Mouse (Mus musculus) intestine, embryonic 16.5 days (tissue): Measurements from ENCODE around the gene Gstcd. TPM values are rescaled to one million over a fixed set of nuclear protein-coding genes. Genes with fewer than 3 reads are reported as not detected.

Experiments
- ATAC-seq: fragments of 200-750 bp; cut with Nextera tagmentation; 2 replicates; pipeline ENCODE4 v1.8.0; 2017; ENCODE audit warnings: moderate TSS enrichment, moderate library complexity
- H3K27ac ChIP-seq: fragments of 300-500 bp; sonication (generic); 2 replicates; pipeline ENCODE4 v1.5.1; 2014; ENCODE audit warnings: mild to moderate bottlenecking, low read length
- H3K27me3 ChIP-seq: fragments of 300-500 bp; sonication (generic); replicated peaks from 2 replicates; pipeline ENCODE4 v1.6.1; 2014; ENCODE audit warnings: low read length, control low read depth, mixed read lengths; ENCODE audit not compliant: control insufficient read depth, insufficient read depth
- H3K36me3 ChIP-seq: fragments of 300-500 bp; sonication (generic); 2 replicates; pipeline ENCODE4 v1.6.1; 2014; ENCODE audit warnings: low read length, control low read depth; ENCODE audit not compliant: control insufficient read depth, insufficient read depth
- H3K4me1 ChIP-seq: fragments of 300-500 bp; sonication (generic); 2 replicates; pipeline ENCODE4 v1.6.1; 2014; ENCODE audit warnings: low read length, control low read depth, mixed read lengths; ENCODE audit not compliant: control insufficient read depth, insufficient read depth
- H3K4me2 ChIP-seq: fragments of 300-500 bp; sonication (generic); 2 replicates; pipeline ENCODE4 v1.6.1; 2014; ENCODE audit warnings: low read depth, low read length, control low read depth
- H3K4me3 ChIP-seq: fragments of 300-500 bp; sonication (generic); 2 replicates; pipeline ENCODE4 v1.5.1; 2014; ENCODE audit warnings: mild to moderate bottlenecking, low read length
- H3K9ac ChIP-seq: fragments of 300-500 bp; sonication (generic); 2 replicates; pipeline ENCODE4 v1.6.1; 2014; ENCODE audit warnings: low read depth, low read length
- H3K9me3 ChIP-seq: fragments of 300-500 bp; sonication (generic); 2 replicates; pipeline ENCODE4 v1.6.1; 2016; ENCODE audit warnings: low read length, control low read depth; ENCODE audit not compliant: control insufficient read depth
- WGBS: fragments of 180-500 bp; shearing (Covaris S2); extraction: QIAGEN DNeasy Blood & Tissue Kit; methylation state at CpG from one replicate; pipeline ENCODE4 v1.1.7; 2014; 5-methylcytosine and 5-hydroxymethylcytosine counted together
- polyA plus RNA-seq: library from polyadenylated mRNA; unstranded; fragments of >200 nt; fragmentation: Nextera tagmentation; extraction: Ambion mirVana; gene quantifications from 2 replicates; pipeline ENCODE4 v1.2.1, GENCODE M21; 2015

Gstcd gene
- polyA plus RNA-seq, 1 experiment from 2014 or later, result 4.8 TPM

DNA sequence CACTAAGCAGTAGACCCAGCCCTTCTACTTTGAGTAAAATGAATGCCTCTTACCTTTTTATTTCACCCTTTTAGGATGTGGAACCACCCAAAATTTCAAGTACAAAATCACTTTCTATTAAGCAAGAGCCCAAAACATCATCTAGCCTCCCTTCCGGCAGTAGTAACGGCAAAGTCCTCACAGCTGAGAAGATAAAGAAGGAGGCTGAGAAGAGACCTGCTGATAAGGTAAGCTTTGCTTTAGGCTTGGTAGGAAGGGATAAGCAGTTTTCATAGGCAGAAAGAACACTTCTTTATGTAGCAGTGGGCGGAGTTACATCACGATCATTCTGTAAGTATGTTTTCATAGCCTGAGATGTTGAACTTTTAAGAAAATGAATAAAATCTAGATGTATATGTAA, 6.5 kb upstream of the Gstcd start:
- Histone ChIP-seq H3K9me3 (no peaks in the 10 kb centered on the region), H3K4me1 (peaks cover 2% of the 10 kb centered on the region; the same call in 1 of the 2 replicates), H3K9ac (no peak overlapping the region), H3K27ac (no peak overlapping the region), H3K4me2 (no peak overlapping the region), H3K4me3 (no peak overlapping the region), H3K27me3 (no peaks in the 10 kb centered on the region), H3K36me3 (peaks cover 2% of the 10 kb centered on the region; the same call in 1 of the 2 replicates)
- WGBS, result 88% methylated on average over 4 of the region's 4 CpGs
- ATAC-seq, result no peak

GRCm38 (mm10) chr3:133097936-133098335, 6.1 kb upstream of the Gstcd start:
- Histone ChIP-seq H3K9me3 (no peaks in the 10 kb centered on the region), H3K27ac (no peak overlapping the region), H3K36me3 (peaks cover 2% of the 10 kb centered on the region; the same call in 1 of the 2 replicates), H3K4me2 (no peak overlapping the region), H3K9ac (no peak overlapping the region), H3K4me3 (no peak overlapping the region), H3K4me1 (peaks cover 2% of the 10 kb centered on the region; the same call in 1 of the 2 replicates), H3K27me3 (no peaks in the 10 kb centered on the region)
- no peak for ATAC-seq
- 96% methylated on average over 6 of the region's 6 CpGs for WGBS

- Histone ChIP-seq H3K36me3 (no peaks in the 10 kb centered on the region; the same call in 1 of the 2 replicates), H3K9me3 (no peaks in the 10 kb centered on the region), H3K4me3 (no peak overlapping the region), H3K27ac (no peak overlapping the region), H3K9ac (no peak overlapping the region), H3K4me1 (peaks cover 9% of the 10 kb centered on the region; the same call in 1 of the 2 replicates), H3K27me3 (no peaks in the 10 kb centered on the region), H3K4me2 (no peak overlapping the region)
- 23% methylated on average over 1 of the region's 1 CpGs for WGBS
- ATAC-seq, result no peak
These were observed 2.5 kb upstream of the Gstcd start for GRCm38 (mm10) chr3:133094305-133094704.

DNA sequence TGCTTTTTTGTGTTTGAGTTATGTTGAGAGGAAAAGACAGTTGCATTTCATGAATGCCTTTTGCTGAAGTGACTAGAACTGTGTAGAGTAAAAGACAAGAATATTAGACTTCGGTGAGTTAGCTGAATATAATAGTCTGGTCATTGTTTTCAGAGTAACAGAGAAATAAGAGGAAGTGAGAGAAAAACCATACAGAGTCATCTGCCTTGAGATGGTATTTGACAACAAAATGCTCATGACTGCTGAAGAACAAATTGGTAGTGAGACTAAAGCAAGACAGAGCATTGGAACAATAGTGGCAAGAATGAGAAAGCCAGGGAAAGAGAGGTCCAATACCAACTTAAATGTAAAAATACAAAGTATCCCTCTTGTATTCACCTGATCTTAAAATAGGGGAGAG, 1.1 kb upstream of the Gstcd start:
- Histone ChIP-seq H3K4me3 (no peak overlapping the region), H3K4me2 (peak overlapping the region; percentile 62), H3K9ac (peak overlapping the region; percentile 99), H3K36me3 (no peaks in the 10 kb centered on the region; the same call in 1 of the 2 replicates), H3K27ac (no peak overlapping the region), H3K9me3 (no peaks in the 10 kb centered on the region), H3K27me3 (no peaks in the 10 kb centered on the region), H3K4me1 (peaks cover 9% of the 10 kb centered on the region; the same call in 1 of the 2 replicates)
- 77% methylated on average over 1 of the region's 1 CpGs for WGBS
- ATAC-seq, result no peak

- no peak for ATAC-seq
- Histone ChIP-seq H3K4me2 (peak overlapping the region; percentile 62), H3K4me1 (peaks cover 9% of the 10 kb centered on the region; the same call in 1 of the 2 replicates), H3K9ac (peak overlapping the region; percentile 99), H3K9me3 (no peaks in the 10 kb centered on the region), H3K27me3 (no peaks in the 10 kb centered on the region), H3K36me3 (no peaks in the 10 kb centered on the region; the same call in 1 of the 2 replicates), H3K27ac (peak overlapping the region; percentile 97), H3K4me3 (peak overlapping the region; percentile 91)
- WGBS, result 0% methylated on average over 7 of the region's 7 CpGs
These were observed 531 bp upstream of the Gstcd start for GRCm38 (mm10) chr3:133092274-133092853.

- Histone ChIP-seq H3K4me2 (peak overlapping the region; percentile 73), H3K4me1 (peaks cover 9% of the 10 kb centered on the region; the same call in 1 of the 2 replicates), H3K27ac (peak overlapping the region; percentile 97), H3K4me3 (peak overlapping the region; percentile 91), H3K36me3 (no peaks in the 10 kb centered on the region; the same call in 1 of the 2 replicates), H3K9me3 (no peaks in the 10 kb centered on the region), H3K27me3 (no peaks in the 10 kb centered on the region), H3K9ac (peak overlapping the region; percentile 99)
- WGBS, result 0% methylated on average over 43 of the region's 44 CpGs
- ATAC-seq, result peak; percentile 88
These were observed 641 bp downstream of the Gstcd start for GRCm38 (mm10) chr3:133091121-133091663.

DNA sequence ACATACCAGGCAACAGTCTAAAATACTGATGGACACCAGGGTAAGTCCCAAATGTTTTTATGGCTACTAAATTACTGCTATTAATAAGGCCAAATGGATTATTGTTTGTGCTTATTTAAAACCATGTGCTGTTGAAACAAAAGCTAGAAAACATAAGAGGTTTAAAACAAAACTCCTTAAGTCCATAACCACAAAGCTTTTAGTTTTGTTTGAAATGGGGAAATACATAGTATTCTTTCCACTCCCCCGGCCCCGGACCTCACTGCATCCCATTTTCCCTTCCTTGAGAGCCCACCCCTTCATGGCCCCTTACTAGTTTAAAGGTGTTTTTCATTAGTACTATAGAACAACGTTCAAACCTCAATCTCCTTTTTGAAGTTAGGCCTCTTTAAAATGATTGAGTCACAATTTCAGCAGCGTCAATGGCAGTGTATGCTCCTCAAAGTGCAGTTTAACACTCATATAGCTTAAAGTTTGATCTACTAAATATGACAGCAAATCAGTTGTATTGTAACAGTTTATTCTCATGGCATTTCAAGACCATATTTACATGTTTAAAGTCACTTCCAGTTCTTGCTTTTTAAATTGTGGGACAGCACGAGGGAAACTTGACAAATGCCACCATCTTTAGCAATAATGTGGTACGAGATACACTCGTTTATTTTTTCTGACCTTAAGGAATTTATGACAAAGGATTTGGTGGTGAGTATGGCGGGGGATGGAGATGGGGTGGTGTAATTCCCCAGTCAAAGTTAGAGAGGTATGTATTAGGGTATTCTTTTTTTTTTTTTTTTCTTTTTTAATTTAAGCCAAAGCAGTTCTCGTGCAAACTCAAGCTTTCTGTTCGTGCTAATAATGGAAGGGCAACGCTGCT, 1.3 kb downstream of the Gstcd start:
- peak overlapping the region; percentile 99 for H3K9ac ChIP-seq
- no peak for ATAC-seq
- peak overlapping the region; percentile 73 for H3K4me2 ChIP-seq
- H3K36me3 ChIP-seq, result no peaks in the 10 kb centered on the region; the same call in 1 of the 2 replicates
- H3K9me3 ChIP-seq, result no peaks in the 10 kb centered on the region
- no peaks in the 10 kb centered on the region for H3K27me3 ChIP-seq
- H3K4me1 ChIP-seq, result peaks cover 9% of the 10 kb centered on the region; the same call in 1 of the 2 replicates
- H3K27ac ChIP-seq, result peak overlapping the region; percentile 97
- H3K4me3 ChIP-seq, result peak overlapping the region; percentile 91
- 6% methylated on average over 11 of the region's 11 CpGs for WGBS

GRCm38 (mm10) chr3:133085858-133086257, 6.0 kb downstream of the Gstcd start:
- ATAC-seq, result peak; percentile 71
- Histone ChIP-seq H3K4me1 (0 out of 2 replicates have a peak, but pooled peaks cover 2% of the 10 kb centered on the region), H3K4me3 (no peak overlapping the region), H3K27me3 (no peaks in the 10 kb centered on the region), H3K36me3 (peaks cover 5% of the 10 kb centered on the region; the same call in 1 of the 2 replicates), H3K9ac (no peak overlapping the region), H3K9me3 (no peaks in the 10 kb centered on the region), H3K27ac (no peak overlapping the region), H3K4me2 (no peak overlapping the region)
- WGBS, result 63% methylated on average over 3 of the region's 3 CpGs

DNA sequence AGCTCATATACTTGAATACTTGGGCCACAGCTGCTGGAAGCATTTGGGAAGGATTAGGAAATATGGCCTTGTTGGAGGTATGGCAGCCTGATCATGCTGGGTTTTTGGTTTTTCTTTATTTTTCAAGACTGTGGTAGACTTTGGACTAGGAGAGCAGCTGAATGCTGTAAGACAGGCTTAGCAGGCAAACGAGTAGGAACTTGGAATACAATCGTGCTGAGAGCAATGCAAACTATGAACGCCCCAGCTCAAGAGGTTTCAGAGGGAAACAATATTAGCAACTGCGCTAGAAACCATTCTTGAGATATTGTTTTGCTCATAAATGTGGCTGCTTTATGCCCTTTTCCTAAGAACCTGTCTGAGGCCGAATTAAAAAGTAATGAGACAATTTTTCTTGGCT, 9.1 kb downstream of the Gstcd start:
- H3K4me2 ChIP-seq, result no peak overlapping the region
- H3K9ac ChIP-seq, result no peak overlapping the region
- H3K27ac ChIP-seq, result no peak overlapping the region
- H3K9me3 ChIP-seq, result no peaks in the 10 kb centered on the region
- peaks cover 5% of the 10 kb centered on the region; the same call in 1 of the 2 replicates for H3K36me3 ChIP-seq
- no peaks in the 10 kb centered on the region for H3K27me3 ChIP-seq
- WGBS, result 90% methylated on average over 5 of the region's 5 CpGs
- H3K4me3 ChIP-seq, result no peak overlapping the region
- ATAC-seq, result no peak
- H3K4me1 ChIP-seq, result no peaks in the 10 kb centered on the region
